Mouse (Mus musculus): ENCODE measurements around the gene Btbd35f8. TPM values are rescaled to one million over a fixed set of nuclear protein-coding genes. Genes with fewer than 3 reads are reported as not detected.

The Btbd35f8 gene
- total RNA-seq (2023) = not detected

DNA sequence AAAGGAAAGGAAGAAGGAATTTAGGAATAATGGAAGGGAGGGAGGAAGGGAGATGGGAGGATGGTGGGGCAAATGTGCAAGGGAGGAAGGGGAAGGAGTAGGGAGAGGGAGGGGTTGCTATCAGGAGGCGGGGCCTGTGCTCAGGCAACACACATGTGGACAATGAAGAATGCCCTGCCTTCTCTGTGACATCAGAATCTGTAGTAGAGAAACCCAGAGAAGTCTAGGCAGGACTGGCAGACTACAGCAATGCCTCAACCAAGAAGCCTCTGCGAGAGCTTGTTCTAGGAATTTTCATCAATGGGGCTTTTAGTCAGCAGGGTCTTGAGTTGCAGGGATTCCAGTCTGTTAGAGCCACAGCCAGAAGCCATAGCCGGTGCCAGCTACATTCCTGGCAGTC lies at the start of gene Btbd35f8:
Gene Btbd35f8 (plus strand): TSS at position 301 of the 400 bp plus-strand sequence.

Other genes starting within 250 kb of the Btbd35f8 start
- not detected for gene Spin2g, start 211.8 kb upstream of the Btbd35f8 start, total RNA-seq (2023)